Mouse (Mus musculus): ENCODE results near the gene Cops6. TPM values are rescaled to one million over a fixed set of nuclear protein-coding genes. Genes with fewer than 3 reads are reported as not detected.

Gene Cops6
- total RNA-seq, 2 experiments from 2014 or later: 51.6 to 121 TPM

- no peak for ATAC-seq (replicated peaks; ENCODE audit: low FRiP score, low TSS enrichment, poor library complexity, severe bottlenecking)
Measured at GRCm38 (mm10) chr5:138173217-138173616, 12.3 kb downstream of the Cops6 start.

DNA sequence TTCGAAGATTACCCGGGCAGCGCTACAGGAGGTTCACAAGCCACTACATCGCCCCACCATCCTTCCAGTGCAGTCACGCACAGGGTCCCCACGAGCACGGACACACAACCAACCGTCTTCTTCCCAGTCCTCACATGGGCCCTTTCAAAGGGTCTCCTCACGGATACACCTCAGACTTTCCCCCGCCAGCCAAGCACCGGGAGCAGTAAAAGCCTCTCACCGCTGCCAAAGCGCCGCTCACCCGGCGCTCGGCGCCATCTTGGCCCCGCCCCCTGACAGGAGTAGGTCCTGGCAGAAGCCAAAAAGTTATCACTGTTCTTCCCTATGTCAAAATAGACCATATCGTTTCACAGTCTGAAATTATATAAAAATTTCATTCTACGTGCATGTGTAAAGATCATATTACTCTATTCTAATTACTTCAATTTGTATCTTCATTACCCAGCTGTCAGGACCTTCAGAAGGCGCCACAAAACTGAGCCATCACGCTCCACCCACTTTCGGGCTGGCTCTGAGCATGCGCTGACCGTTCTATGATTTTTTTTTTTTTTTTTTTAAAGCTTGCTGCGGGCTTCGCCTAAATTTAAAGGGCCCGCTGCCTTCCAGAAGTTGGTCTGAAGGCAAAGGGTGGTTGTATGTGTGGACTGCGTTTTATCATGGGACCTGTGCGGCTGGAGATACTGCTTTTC lies 26.2 kb downstream of the Cops6 start, which contains the start of the genes Taf6 and Cnpy4:
Gene Taf6, minus strand, starts transcription at position 502 of the 689 bp plus-strand sequence.
Gene Cnpy4, plus strand, starts transcription at position 536 of the 689 bp plus-strand sequence.
- peak; percentile 69 for ATAC-seq (replicated peaks; ENCODE audit: low FRiP score, low TSS enrichment, poor library complexity, severe bottlenecking)

GRCm38 (mm10) chr5:138187661-138188306 lies 26.9 kb downstream of the Cops6 start:
- ATAC-seq (replicated peaks; ENCODE audit: low FRiP score, low TSS enrichment, poor library complexity, severe bottlenecking): peak; percentile 75

GRCm38 (mm10) chr5:138193771-138194727 lies 33.2 kb downstream of the Cops6 start, which contains the start of gene Mblac1:
Gene Mblac1 (plus strand): TSS chr5:138194314.
- peak; percentile 79 for ATAC-seq (replicated peaks; ENCODE audit: low FRiP score, low TSS enrichment, poor library complexity, severe bottlenecking)

- ATAC-seq (replicated peaks; ENCODE audit: low FRiP score, low TSS enrichment, poor library complexity, severe bottlenecking): peak; percentile 60
Measured at GRCm38 (mm10) chr5:138194755-138195345, 34.0 kb downstream of the Cops6 start.

GRCm38 (mm10) chr5:138195463-138195862 lies 34.6 kb downstream of the Cops6 start:
- no peak for ATAC-seq (replicated peaks; ENCODE audit: low FRiP score, low TSS enrichment, poor library complexity, severe bottlenecking)

GRCm38 (mm10) chr5:138199576-138199975 lies 38.7 kb downstream of the Cops6 start:
- ATAC-seq (replicated peaks; ENCODE audit: low FRiP score, low TSS enrichment, poor library complexity, severe bottlenecking): no peak

- ATAC-seq (replicated peaks; ENCODE audit: low FRiP score, low TSS enrichment, poor library complexity, severe bottlenecking): peak; percentile 52; the same call in 1 of the 2 replicates
Measured at GRCm38 (mm10) chr5:138202086-138202485, 41.2 kb downstream of the Cops6 start.

DNA sequence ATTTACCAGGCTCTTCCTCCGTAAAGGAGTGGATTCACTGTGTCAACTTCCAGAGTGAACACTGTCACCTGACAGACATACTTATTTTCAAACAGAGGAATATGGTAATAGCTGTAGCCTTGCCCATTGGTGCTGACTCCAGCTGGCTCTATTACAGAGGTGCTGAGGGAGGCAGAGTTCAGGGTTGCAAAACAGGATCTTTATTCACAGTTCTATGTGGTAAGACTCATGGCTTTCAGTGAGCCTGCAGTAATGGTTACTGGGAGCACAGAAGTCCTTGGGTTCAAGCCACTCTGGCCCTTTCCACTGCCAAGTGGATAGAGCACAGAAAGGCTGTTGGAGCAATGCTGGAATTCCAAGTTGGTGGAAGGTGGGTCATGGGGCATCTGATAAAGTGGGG lies 46.4 kb downstream of the Cops6 start:
- ATAC-seq (replicated peaks; ENCODE audit: low FRiP score, low TSS enrichment, poor library complexity, severe bottlenecking): no peak

GRCm38 (mm10) chr5:138207873-138208272 lies 47.0 kb downstream of the Cops6 start:
- no peak for ATAC-seq (replicated peaks; ENCODE audit: low FRiP score, low TSS enrichment, poor library complexity, severe bottlenecking)

Other genes with a start within 250 kb of the Cops6 start
- gene Cyp3a13, start 239.5 kb upstream of the Cops6 start, total RNA-seq (2014; fragmentation: Nextera tagmentation): not detected in 2 replicates
- not detected in 2 replicates for gene Cyp3a13, start 239.5 kb upstream of the Cops6 start, total RNA-seq (2017)
- not detected in 2 replicates for gene Gjc3, start 198.0 kb upstream of the Cops6 start, total RNA-seq (2014; fragmentation: Nextera tagmentation)
- not detected in 2 replicates for gene Gjc3, start 198.0 kb upstream of the Cops6 start, total RNA-seq (2017)
- not detected in 2 replicates for gene Azgp1, start 179.6 kb upstream of the Cops6 start, total RNA-seq (2014; fragmentation: Nextera tagmentation)
- gene Azgp1, start 179.6 kb upstream of the Cops6 start, total RNA-seq (2017): not detected in 2 replicates
- gene Smok3a, start 139.8 kb upstream of the Cops6 start, total RNA-seq (2014; fragmentation: Nextera tagmentation): not detected in 2 replicates
- not detected in 2 replicates for gene Smok3a, start 139.8 kb upstream of the Cops6 start, total RNA-seq (2017)
- not detected in 2 replicates for gene Smok3b, start 139.6 kb upstream of the Cops6 start, total RNA-seq (2014; fragmentation: Nextera tagmentation)
- not detected in 2 replicates for gene Smok3b, start 139.6 kb upstream of the Cops6 start, total RNA-seq (2017)
- not detected in 2 replicates for gene Smok3c, start 107.9 kb upstream of the Cops6 start, total RNA-seq (2014; fragmentation: Nextera tagmentation)
- not detected in 2 replicates for gene Smok3c, start 107.9 kb upstream of the Cops6 start, total RNA-seq (2017)
- gene Zkscan1, start 76.0 kb upstream of the Cops6 start, total RNA-seq (2014; fragmentation: Nextera tagmentation): 40.3 and 41.1 TPM in 2 replicates
- gene Zkscan1, start 76.0 kb upstream of the Cops6 start, total RNA-seq (2017): 38.0 and 44.5 TPM in 2 replicates
- gene Zscan21, start 44.2 kb upstream of the Cops6 start, total RNA-seq (2014; fragmentation: Nextera tagmentation): 14.4 and 18.0 TPM in 2 replicates
- gene Zscan21, start 44.2 kb upstream of the Cops6 start, total RNA-seq (2017): 10.8 and 16.5 TPM in 2 replicates
- 7.3 and 7.5 TPM in 2 replicates for gene Zfp113, start 5.3 kb upstream of the Cops6 start, total RNA-seq (2014; fragmentation: Nextera tagmentation)
- 7.8 and 10.9 TPM in 2 replicates for gene Zfp113, start 5.3 kb upstream of the Cops6 start, total RNA-seq (2017)
- 37.3 and 53.0 TPM in 2 replicates for gene Ap4m1, start 10.9 kb downstream of the Cops6 start, total RNA-seq (2014; fragmentation: Nextera tagmentation)
- 18.9 and 32.8 TPM in 2 replicates for gene Ap4m1, start 10.9 kb downstream of the Cops6 start, total RNA-seq (2017)
- gene Mcm7, start 11.4 kb downstream of the Cops6 start, total RNA-seq (2014; fragmentation: Nextera tagmentation): 343 and 361 TPM in 2 replicates
- gene Mcm7, start 11.4 kb downstream of the Cops6 start, total RNA-seq (2017): 397 and 503 TPM in 2 replicates
- gene Taf6, start 26.4 kb downstream of the Cops6 start, total RNA-seq (2014; fragmentation: Nextera tagmentation): 44.8 and 68.4 TPM in 2 replicates
- 25.4 and 37.9 TPM in 2 replicates for gene Taf6, start 26.4 kb downstream of the Cops6 start, total RNA-seq (2017)
- gene Cnpy4, start 26.4 kb downstream of the Cops6 start, total RNA-seq (2014; fragmentation: Nextera tagmentation): 22.0 and 26.2 TPM in 2 replicates
- gene Cnpy4, start 26.4 kb downstream of the Cops6 start, total RNA-seq (2017): 35.3 and 36.5 TPM in 2 replicates
- gene Mblac1, start 33.2 kb downstream of the Cops6 start, total RNA-seq (2014; fragmentation: Nextera tagmentation): 5.1 and 8.0 TPM in 2 replicates
- 2.5 and 8.3 TPM in 2 replicates for gene Mblac1, start 33.2 kb downstream of the Cops6 start, total RNA-seq (2017)
- gene Nxpe5, start 64.8 kb downstream of the Cops6 start, total RNA-seq (2014; fragmentation: Nextera tagmentation): 0.28 TPM in 1 of 2 replicates, not detected in the other
- 0.94 and 1.0 TPM in 2 replicates for gene Nxpe5, start 64.8 kb downstream of the Cops6 start, total RNA-seq (2017)
- 28.7 and 36.3 TPM in 2 replicates for gene Lamtor4, start 94.4 kb downstream of the Cops6 start, total RNA-seq (2014; fragmentation: Nextera tagmentation)
- gene Lamtor4, start 94.4 kb downstream of the Cops6 start, total RNA-seq (2017): 27.0 and 30.0 TPM in 2 replicates
- 113 and 199 TPM in 2 replicates for gene BC037034, start 103.0 kb downstream of the Cops6 start, total RNA-seq (2014; fragmentation: Nextera tagmentation)
- gene BC037034, start 103.0 kb downstream of the Cops6 start, total RNA-seq (2017): 46.5 and 50.8 TPM in 2 replicates
- not detected in 2 replicates for gene Gal3st4, start 111.8 kb downstream of the Cops6 start, total RNA-seq (2014; fragmentation: Nextera tagmentation)
- not detected in 2 replicates for gene Gal3st4, start 111.8 kb downstream of the Cops6 start, total RNA-seq (2017)
- gene Gm43720, start 118.9 kb downstream of the Cops6 start, total RNA-seq (2014; fragmentation: Nextera tagmentation): not detected in 2 replicates
- gene Gm43720, start 118.9 kb downstream of the Cops6 start, total RNA-seq (2017): not detected in 2 replicates
- 6.0 and 15.0 TPM in 2 replicates for gene Gpc2, start 118.9 kb downstream of the Cops6 start, total RNA-seq (2014; fragmentation: Nextera tagmentation)
- 0.89 and 6.5 TPM in 2 replicates for gene Gpc2, start 118.9 kb downstream of the Cops6 start, total RNA-seq (2017)
- gene Stag3, start 119.2 kb downstream of the Cops6 start, total RNA-seq (2014; fragmentation: Nextera tagmentation): 13.1 and 15.7 TPM in 2 replicates
- 9.9 and 13.4 TPM in 2 replicates for gene Stag3, start 119.2 kb downstream of the Cops6 start, total RNA-seq (2017)
- gene Pvrig, start 180.9 kb downstream of the Cops6 start, total RNA-seq (2014; fragmentation: Nextera tagmentation): 4.0 TPM in 1 of 2 replicates, not detected in the other
- gene Pvrig, start 180.9 kb downstream of the Cops6 start, total RNA-seq (2017): not detected in 2 replicates